Mouse (Mus musculus): ENCODE data around the gene Olfr231. TPM values are rescaled to one million over a fixed set of nuclear protein-coding genes. Genes with fewer than 3 reads are reported as not detected.

Olfr231 gene
- polyA plus RNA-seq, 1 experiment from 2014 or later: not detected

GRCm38 (mm10) chr1:174131999-174132398 is 11.0 kb upstream of the Olfr231 start:
- no peak overlapping the region for H3K27ac ChIP-seq (ENCODE audit: low read depth, low read length)
- H3K9ac ChIP-seq (ENCODE audit: low read length): no peak overlapping the region
- DNase-seq (ENCODE audit: low spot score): no peak
- no peaks in the 10 kb centered on the region for H3K27me3 ChIP-seq (ENCODE audit: control insufficient read depth, insufficient read depth, low read length)
- no peaks in the 10 kb centered on the region for H3K36me3 ChIP-seq (ENCODE audit: control insufficient read depth, insufficient read depth, low read length)
- H3K9me3 ChIP-seq (ENCODE audit: control insufficient read depth, low read length): no peaks in the 10 kb centered on the region
- no peak overlapping the region for H3K4me2 ChIP-seq (ENCODE audit: low read depth)
- no peak for ATAC-seq (ENCODE audit: insufficient read depth, low FRiP score, low TSS enrichment)
- WGBS: 89% methylated on average over 3 of the region's 3 CpGs
- no peaks in the 10 kb centered on the region for H3K4me1 ChIP-seq (ENCODE audit: control insufficient read depth, insufficient read depth, low read length)
- H3K4me3 ChIP-seq (ENCODE audit: low read depth, low read length): no peak overlapping the region

GRCm38 (mm10) chr1:174131217-174131616 is 10.3 kb upstream of the Olfr231 start, which contains the start of gene Olfr424:
Gene Olfr424 (plus strand): TSS chr1:174131517.
- Histone ChIP-seq H3K4me2 (ENCODE audit: low read depth) (no peak within 1 kb of the TSS), H3K36me3 (ENCODE audit: control insufficient read depth, insufficient read depth, low read length) (no peaks in the 10 kb centered on the region), H3K9me3 (ENCODE audit: control insufficient read depth, low read length) (no peaks in the 10 kb centered on the region), H3K27ac (ENCODE audit: low read depth, low read length) (no peak within 1 kb of the TSS), H3K9ac (ENCODE audit: low read length) (no peak within 1 kb of the TSS), H3K27me3 (ENCODE audit: control insufficient read depth, insufficient read depth, low read length) (no peaks in the 10 kb centered on the region), H3K4me1 (ENCODE audit: control insufficient read depth, insufficient read depth, low read length) (no peaks in the 10 kb centered on the region), H3K4me3 (ENCODE audit: low read depth, low read length) (no peak within 1 kb of the TSS)
- WGBS: 85% methylated on average over 3 of the region's 3 CpGs
- ATAC-seq (ENCODE audit: insufficient read depth, low FRiP score, low TSS enrichment) (no peak), DNase-seq (ENCODE audit: low spot score) (no peak)

- DNase-seq (ENCODE audit: low spot score): no peak
Observed at GRCm38 (mm10) chr1:174103735-174104134, 17.2 kb downstream of the Olfr231 start.

DNA sequence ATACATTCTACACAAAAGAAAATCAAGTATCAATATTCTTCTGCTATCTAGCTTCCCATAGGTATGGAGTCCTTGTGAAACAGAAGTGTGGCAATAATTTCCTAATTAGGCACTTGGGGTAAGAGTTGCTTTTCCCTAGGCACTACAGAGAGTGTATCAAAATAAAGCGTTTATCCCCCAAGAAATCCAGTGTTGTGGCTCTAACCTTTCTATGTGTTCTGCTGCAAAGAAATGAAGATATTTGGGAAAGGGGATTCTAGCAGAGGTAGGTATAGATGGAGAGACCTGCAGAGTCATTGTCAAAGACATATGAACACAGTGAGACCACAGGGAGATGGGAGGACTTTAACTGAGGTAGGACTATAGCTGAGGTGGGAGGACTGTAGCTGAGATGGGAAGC is 24.4 kb downstream of the Olfr231 start, which contains the start of gene Olfr427:
Gene Olfr427 (plus strand): TSS at position 301 of the 400 bp plus-strand sequence.
- no peak for DNase-seq (ENCODE audit: low spot score)

More at GRCm38 (mm10) chr1:174103735-174104134, 17.2 kb downstream of the Olfr231 start:
- Histone ChIP-seq H3K4me3 (ENCODE audit: low read depth, low read length) (no peak overlapping the region), H3K4me1 (ENCODE audit: control insufficient read depth, insufficient read depth, low read length) (no peaks in the 10 kb centered on the region), H3K36me3 (ENCODE audit: control insufficient read depth, insufficient read depth, low read length) (no peaks in the 10 kb centered on the region), H3K27me3 (ENCODE audit: control insufficient read depth, insufficient read depth, low read length) (no peaks in the 10 kb centered on the region), H3K4me2 (ENCODE audit: low read depth) (no peak overlapping the region), H3K27ac (ENCODE audit: low read depth, low read length) (no peak overlapping the region), H3K9me3 (ENCODE audit: control insufficient read depth, low read length) (no peaks in the 10 kb centered on the region), H3K9ac (ENCODE audit: low read length) (no peak overlapping the region)
- ATAC-seq (ENCODE audit: insufficient read depth, low FRiP score, low TSS enrichment): no peak
- WGBS: 56% methylated on average over 2 of the region's 2 CpGs

GRCm38 (mm10) chr1:174084031-174084430 is 36.9 kb downstream of the Olfr231 start, which contains the start of gene Olfr429:
Gene Olfr429 (plus strand): TSS chr1:174084331.
- no peak for ATAC-seq (ENCODE audit: insufficient read depth, low FRiP score, low TSS enrichment)
- DNase-seq (ENCODE audit: low spot score): no peak
- no peak within 1 kb of the TSS for H3K9ac ChIP-seq (ENCODE audit: low read length)
- 94% methylated on average over 2 of the region's 2 CpGs for WGBS
- H3K4me1 ChIP-seq (ENCODE audit: control insufficient read depth, insufficient read depth, low read length): no peaks in the 10 kb centered on the region
- H3K9me3 ChIP-seq (ENCODE audit: control insufficient read depth, low read length): no peaks in the 10 kb centered on the region
- H3K4me2 ChIP-seq (ENCODE audit: low read depth): no peak within 1 kb of the TSS
- H3K27ac ChIP-seq (ENCODE audit: low read depth, low read length): no peak within 1 kb of the TSS
- no peak within 1 kb of the TSS for H3K4me3 ChIP-seq (ENCODE audit: low read depth, low read length)
- no peaks in the 10 kb centered on the region for H3K36me3 ChIP-seq (ENCODE audit: control insufficient read depth, insufficient read depth, low read length)
- no peaks in the 10 kb centered on the region for H3K27me3 ChIP-seq (ENCODE audit: control insufficient read depth, insufficient read depth, low read length)

More for the DNA sequence above, 24.4 kb downstream of the Olfr231 start, which contains the start of gene Olfr427:
- Histone ChIP-seq H3K9me3 (ENCODE audit: control insufficient read depth, low read length) (no peaks in the 10 kb centered on the region), H3K4me3 (ENCODE audit: low read depth, low read length) (no peak within 1 kb of the TSS), H3K4me1 (ENCODE audit: control insufficient read depth, insufficient read depth, low read length) (no peaks in the 10 kb centered on the region), H3K27ac (ENCODE audit: low read depth, low read length) (no peak within 1 kb of the TSS), H3K36me3 (ENCODE audit: control insufficient read depth, insufficient read depth, low read length) (no peaks in the 10 kb centered on the region), H3K27me3 (ENCODE audit: control insufficient read depth, insufficient read depth, low read length) (no peaks in the 10 kb centered on the region), H3K4me2 (ENCODE audit: low read depth) (no peak within 1 kb of the TSS), H3K9ac (ENCODE audit: low read length) (no peak within 1 kb of the TSS)
- 89% methylated on average over 1 of the region's 1 CpGs for WGBS
- ATAC-seq (ENCODE audit: insufficient read depth, low FRiP score, low TSS enrichment): no peak

GRCm38 (mm10) chr1:174066305-174066704 is 54.7 kb downstream of the Olfr231 start, which contains the start of gene Olfr430:
Gene Olfr430 (plus strand): TSS chr1:174066605.
- Histone ChIP-seq H3K36me3 (ENCODE audit: control insufficient read depth, insufficient read depth, low read length) (no peaks in the 10 kb centered on the region), H3K9me3 (ENCODE audit: control insufficient read depth, low read length) (no peaks in the 10 kb centered on the region), H3K4me2 (ENCODE audit: low read depth) (no peak within 1 kb of the TSS), H3K9ac (ENCODE audit: low read length) (no peak within 1 kb of the TSS), H3K4me1 (ENCODE audit: control insufficient read depth, insufficient read depth, low read length) (no peaks in the 10 kb centered on the region), H3K27me3 (ENCODE audit: control insufficient read depth, insufficient read depth, low read length) (no peaks in the 10 kb centered on the region), H3K27ac (ENCODE audit: low read depth, low read length) (no peak within 1 kb of the TSS), H3K4me3 (ENCODE audit: low read depth, low read length) (no peak within 1 kb of the TSS)
- DNase-seq (ENCODE audit: low spot score) (no peak), ATAC-seq (ENCODE audit: insufficient read depth, low FRiP score, low TSS enrichment) (no peak)
- WGBS: 94% methylated on average over 3 of the region's 3 CpGs

Other genes with a start within 250 kb of the Olfr231 start
- 0.50 and 0.93 TPM in 2 replicates for gene Ifi211, start 208.1 kb downstream of the Olfr231 start, polyA plus RNA-seq (2014; fragmentation: Nextera tagmentation; extraction: Ambion mirVana)
- gene Mndal, start 178.7 kb downstream of the Olfr231 start, polyA plus RNA-seq (2014; fragmentation: Nextera tagmentation; extraction: Ambion mirVana): 0.42 and 0.48 TPM in 2 replicates
- gene Ifi203, start 178.5 kb downstream of the Olfr231 start, polyA plus RNA-seq (2014; fragmentation: Nextera tagmentation; extraction: Ambion mirVana): 0.49 TPM in 1 of 2 replicates, not detected in the other
- not detected in 2 replicates for gene Ifi202b, start 138.4 kb downstream of the Olfr231 start, polyA plus RNA-seq (2014; fragmentation: Nextera tagmentation; extraction: Ambion mirVana)
- not detected in 2 replicates for gene Ifi205, start 89.4 kb downstream of the Olfr231 start, polyA plus RNA-seq (2014; fragmentation: Nextera tagmentation; extraction: Ambion mirVana)
- not detected in 2 replicates for gene Olfr433, start 80.5 kb downstream of the Olfr231 start, polyA plus RNA-seq (2014; fragmentation: Nextera tagmentation; extraction: Ambion mirVana)
- not detected in 2 replicates for gene Olfr432, start 72.0 kb downstream of the Olfr231 start, polyA plus RNA-seq (2014; fragmentation: Nextera tagmentation; extraction: Ambion mirVana)
- not detected in 2 replicates for gene Olfr430, start 54.6 kb downstream of the Olfr231 start, polyA plus RNA-seq (2014; fragmentation: Nextera tagmentation; extraction: Ambion mirVana)
- gene Olfr429, start 36.8 kb downstream of the Olfr231 start, polyA plus RNA-seq (2014; fragmentation: Nextera tagmentation; extraction: Ambion mirVana): not detected in 2 replicates
- not detected in 2 replicates for gene Olfr427, start 24.3 kb downstream of the Olfr231 start, polyA plus RNA-seq (2014; fragmentation: Nextera tagmentation; extraction: Ambion mirVana)
- gene Olfr424, start 10.4 kb upstream of the Olfr231 start, polyA plus RNA-seq (2014; fragmentation: Nextera tagmentation; extraction: Ambion mirVana): not detected in 2 replicates
- not detected in 2 replicates for gene Olfr420, start 34.5 kb upstream of the Olfr231 start, polyA plus RNA-seq (2014; fragmentation: Nextera tagmentation; extraction: Ambion mirVana)
- 2.5 TPM in 2 replicates for gene Spta1, start 51.6 kb upstream of the Olfr231 start, polyA plus RNA-seq (2014; fragmentation: Nextera tagmentation; extraction: Ambion mirVana)
- not detected in 2 replicates for gene Olfr419, start 130.9 kb upstream of the Olfr231 start, polyA plus RNA-seq (2014; fragmentation: Nextera tagmentation; extraction: Ambion mirVana)
- not detected in 2 replicates for gene Mptx1, start 209.4 kb upstream of the Olfr231 start, polyA plus RNA-seq (2014; fragmentation: Nextera tagmentation; extraction: Ambion mirVana)
- not detected in 2 replicates for gene Olfr417, start 244.0 kb upstream of the Olfr231 start, polyA plus RNA-seq (2014; fragmentation: Nextera tagmentation; extraction: Ambion mirVana)

Data from neural tube, embryonic 11.5 days (tissue).